Mouse (Mus musculus): ENCODE measurements around the gene Rbpjl.

The Rbpjl gene

DNA sequence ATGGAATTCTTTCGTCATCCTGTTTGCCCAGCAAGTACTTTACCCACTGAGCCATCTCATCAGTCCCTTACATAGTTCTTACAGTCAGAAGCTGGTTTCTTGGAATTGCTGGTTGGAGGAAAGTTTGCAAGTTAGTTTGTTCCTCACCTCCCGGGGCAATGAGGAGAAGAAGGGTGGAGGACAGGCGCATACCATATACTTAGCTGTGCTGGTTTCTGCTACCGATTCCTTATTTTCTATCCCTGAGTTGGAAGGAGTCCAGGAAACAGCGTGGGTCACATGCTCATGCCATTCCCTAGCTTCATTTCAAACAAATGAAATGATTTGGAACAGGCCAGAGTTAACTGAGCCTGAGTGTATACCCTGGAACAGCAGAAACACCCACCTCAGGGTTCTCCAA lies 46.0 kb downstream of the Rbpjl start:
- TF ChIP-seq CTCF (conservative IDR thresholded peaks at IDR 0.05; ENCODE audit: low read length) = no peak
- TF ChIP-seq POU5F1 (IDR thresholded peaks at IDR 0.05; ENCODE audit: borderline replicate concordance, low read length) = no peak
- no peak for TF ChIP-seq NANOG (IDR thresholded peaks at IDR 0.05; ENCODE audit: borderline replicate concordance, low read length)
- Histone ChIP-seq H3K4me1 (replicated peaks; ENCODE audit: low read depth, low read length) (peaks cover 52% of the 10 kb centered on the region), H3K36me3 (ENCODE audit: insufficient read depth, low read length) (no peaks in the 10 kb centered on the region), H3K9me3 (ENCODE audit: low read length) (0 out of 2 replicates have a peak, but pooled peaks cover 3% of the 10 kb centered on the region), H3K27me3 (ENCODE audit: insufficient read depth, low read length) (peaks cover 19% of the 10 kb centered on the region; the same call in 1 of the 2 replicates), H3K4me3 (replicated peaks; ENCODE audit: low read length) (no peak overlapping the region)

DNA sequence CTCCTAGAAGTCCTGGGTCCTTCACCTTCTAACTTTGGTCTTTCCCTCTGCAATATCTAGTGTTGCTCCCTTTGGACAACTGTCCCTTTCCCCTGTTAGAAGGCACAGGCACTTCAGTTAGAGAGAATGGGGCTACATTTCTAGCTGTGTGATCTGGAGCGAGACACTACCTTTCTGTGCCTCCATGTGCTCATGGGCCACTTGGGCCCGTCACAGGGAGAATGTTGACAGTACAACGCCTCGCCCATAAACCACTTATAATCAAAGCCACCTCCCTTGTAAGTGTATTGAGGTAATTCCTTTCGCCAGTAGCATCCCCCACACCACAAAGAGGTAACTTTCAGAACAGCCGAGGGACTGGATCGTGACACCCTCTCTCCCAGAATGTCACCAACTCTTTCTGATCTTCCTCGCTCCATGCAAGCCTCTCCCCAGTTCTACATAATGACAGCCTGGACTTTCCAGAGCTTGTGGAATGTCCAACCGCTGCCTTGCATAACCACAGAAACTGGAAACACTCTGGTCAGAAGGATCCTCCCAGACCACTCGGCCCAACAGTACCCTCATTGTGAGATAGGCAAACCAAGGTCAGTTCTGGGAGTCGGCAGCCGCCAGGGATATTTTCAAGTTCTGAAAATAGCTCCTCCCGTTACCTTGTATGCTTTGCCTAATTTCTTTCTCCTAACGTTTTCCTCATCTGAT lies 46.6 kb downstream of the Rbpjl start:
- no peak overlapping the region for H3K4me3 ChIP-seq (replicated peaks; ENCODE audit: low read length)
- peaks cover 52% of the 10 kb centered on the region for H3K4me1 ChIP-seq (replicated peaks; ENCODE audit: low read depth, low read length)
- no peaks in the 10 kb centered on the region for H3K36me3 ChIP-seq (ENCODE audit: insufficient read depth, low read length)
- peaks cover 14% of the 10 kb centered on the region; the same call in 1 of the 2 replicates for H3K27me3 ChIP-seq (ENCODE audit: insufficient read depth, low read length)
- H3K9me3 ChIP-seq (ENCODE audit: low read length) = 0 out of 2 replicates have a peak, but pooled peaks cover 3% of the 10 kb centered on the region
- no peak for TF ChIP-seq CTCF (conservative IDR thresholded peaks at IDR 0.05; ENCODE audit: low read length)

DNA sequence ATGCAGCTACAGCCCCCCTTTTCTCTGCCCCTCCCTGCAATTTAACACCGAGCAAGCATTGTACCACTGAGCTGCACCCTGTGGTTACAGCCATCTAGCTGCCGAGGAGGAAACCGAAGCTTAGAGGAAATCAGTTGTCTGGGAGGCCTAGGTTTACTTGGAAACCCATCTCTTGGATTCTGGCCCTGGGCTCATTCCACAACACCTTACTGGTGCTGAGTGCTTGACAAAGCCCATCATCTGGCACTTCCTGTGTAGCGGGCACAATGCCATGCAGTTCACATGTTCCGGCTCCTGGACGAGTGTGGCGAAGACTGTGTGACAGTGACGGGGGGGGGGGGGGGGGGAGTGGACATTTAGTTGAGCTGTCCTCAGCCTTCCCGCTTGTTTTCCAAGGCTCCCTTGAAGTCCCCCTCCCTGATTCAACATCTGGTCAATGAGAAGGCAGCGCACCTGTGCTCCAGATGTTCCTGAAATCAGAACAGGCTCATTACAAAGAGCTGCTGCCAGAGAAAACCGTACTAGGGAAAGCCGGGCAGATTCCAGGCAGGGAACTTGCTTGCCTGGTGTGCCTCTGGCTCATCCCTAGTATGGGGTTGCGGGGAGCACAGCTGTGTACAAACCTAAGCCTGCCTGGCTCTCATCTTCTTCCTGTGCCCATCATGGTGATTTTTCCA lies 49.2 kb downstream of the Rbpjl start:
- peaks cover 66% of the 10 kb centered on the region for H3K4me1 ChIP-seq (replicated peaks; ENCODE audit: low read depth, low read length)
- H3K27me3 ChIP-seq (ENCODE audit: insufficient read depth, low read length) = peaks cover 13% of the 10 kb centered on the region; the same call in 1 of the 2 replicates
- H3K4me3 ChIP-seq (replicated peaks; ENCODE audit: low read length) = 0 out of 2 replicates have a peak overlapping the region, but pooled peaks have one; percentile 10
- H3K36me3 ChIP-seq (ENCODE audit: insufficient read depth, low read length) = no peaks in the 10 kb centered on the region
- 0 out of 2 replicates have a peak, but pooled peaks cover 3% of the 10 kb centered on the region for H3K9me3 ChIP-seq (ENCODE audit: low read length)
- peak; percentile 3; the same call in 1 of the 2 replicates for TF ChIP-seq NANOG (IDR thresholded peaks at IDR 0.05; ENCODE audit: borderline replicate concordance, low read length)
- TF ChIP-seq POU5F1 (IDR thresholded peaks at IDR 0.05; ENCODE audit: borderline replicate concordance, low read length) = no peak
- TF ChIP-seq CTCF (conservative IDR thresholded peaks at IDR 0.05; ENCODE audit: low read length) = no peak

DNA sequence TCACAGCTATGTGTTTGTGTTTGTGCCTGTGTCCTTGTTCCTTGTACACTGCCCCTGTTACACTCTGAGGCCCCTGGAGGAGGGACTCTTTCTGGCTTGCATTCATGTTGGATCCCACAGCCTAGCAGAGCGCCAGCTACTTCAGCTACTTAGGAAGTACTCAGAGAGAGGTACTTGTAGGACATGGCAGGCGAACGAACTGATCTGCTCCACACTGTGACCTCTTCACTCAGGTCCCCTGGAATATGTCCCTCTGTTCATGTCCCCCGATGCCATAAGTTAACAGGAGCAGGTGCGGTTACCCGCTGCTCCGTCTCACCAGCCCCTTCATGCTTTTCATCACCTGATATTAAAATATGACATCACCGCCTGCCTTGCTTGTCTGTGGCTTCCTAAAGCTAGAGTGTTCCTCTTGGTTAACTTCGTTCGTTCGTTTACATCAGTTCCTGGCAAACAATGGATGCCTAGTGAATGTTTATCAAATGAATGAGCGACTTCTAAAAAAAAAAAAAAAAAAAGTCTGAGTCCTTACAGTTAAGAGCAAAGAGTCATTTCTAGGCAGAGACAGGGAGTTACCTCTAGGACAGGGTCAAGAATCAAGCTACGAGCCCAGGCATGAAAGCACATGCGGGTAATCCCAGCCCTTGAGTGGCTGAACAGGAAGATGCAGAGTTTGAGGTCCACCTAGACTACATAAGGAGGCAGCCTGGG lies 50.3 kb downstream of the Rbpjl start:
- peaks cover 74% of the 10 kb centered on the region for H3K4me1 ChIP-seq (replicated peaks; ENCODE audit: low read depth, low read length)
- TF ChIP-seq NANOG (IDR thresholded peaks at IDR 0.05; ENCODE audit: borderline replicate concordance, low read length) = no peak
- TF ChIP-seq CTCF (conservative IDR thresholded peaks at IDR 0.05; ENCODE audit: low read length) = no peak
- no peak for TF ChIP-seq POU5F1 (IDR thresholded peaks at IDR 0.05; ENCODE audit: borderline replicate concordance, low read length)
- H3K36me3 ChIP-seq (ENCODE audit: insufficient read depth, low read length) = no peaks in the 10 kb centered on the region
- no peak overlapping the region for H3K4me3 ChIP-seq (replicated peaks; ENCODE audit: low read length)
- 0 out of 2 replicates have a peak, but pooled peaks cover 3% of the 10 kb centered on the region for H3K9me3 ChIP-seq (ENCODE audit: low read length)
- H3K27me3 ChIP-seq (ENCODE audit: insufficient read depth, low read length) = peaks cover 13% of the 10 kb centered on the region; the same call in 1 of the 2 replicates

DNA sequence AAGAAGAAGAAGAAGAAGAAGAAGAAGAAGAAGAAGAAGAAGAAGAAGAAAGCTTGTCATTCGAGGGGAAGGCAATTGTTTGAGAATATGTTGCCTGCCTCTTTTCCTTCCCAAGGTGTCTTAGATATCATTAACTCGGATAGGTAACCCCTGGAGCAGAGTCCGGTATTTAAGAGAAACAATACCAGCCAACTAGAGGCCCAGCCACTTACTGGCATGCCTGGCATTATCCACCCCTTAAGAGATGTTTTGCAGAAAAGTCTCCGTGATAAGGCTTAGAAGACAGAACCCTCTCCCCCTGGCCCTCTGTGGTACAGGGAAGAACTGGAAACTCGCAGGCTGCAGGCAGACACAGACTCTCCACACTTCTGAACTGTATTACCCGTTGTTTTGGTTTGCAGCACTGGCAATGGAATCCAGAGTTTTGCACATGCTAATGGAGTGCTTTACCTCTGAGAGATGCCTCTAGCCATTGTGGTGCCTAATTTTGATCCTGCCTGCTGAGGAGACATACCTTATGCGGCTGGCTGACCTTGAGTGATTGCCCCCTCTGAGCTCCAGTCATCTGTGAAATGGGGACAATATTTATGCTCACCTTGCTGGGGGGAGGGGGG lies 51.1 kb downstream of the Rbpjl start:
- Histone ChIP-seq H3K27me3 (ENCODE audit: insufficient read depth, low read length) (peaks cover 10% of the 10 kb centered on the region; the same call in 1 of the 2 replicates), H3K9me3 (ENCODE audit: low read length) (0 out of 2 replicates have a peak, but pooled peaks cover 3% of the 10 kb centered on the region), H3K36me3 (ENCODE audit: insufficient read depth, low read length) (no peaks in the 10 kb centered on the region), H3K4me3 (replicated peaks; ENCODE audit: low read length) (no peak overlapping the region), H3K4me1 (replicated peaks; ENCODE audit: low read depth, low read length) (peaks cover 81% of the 10 kb centered on the region)
- TF ChIP-seq POU5F1 (IDR thresholded peaks at IDR 0.05; ENCODE audit: borderline replicate concordance, low read length) = no peak

DNA sequence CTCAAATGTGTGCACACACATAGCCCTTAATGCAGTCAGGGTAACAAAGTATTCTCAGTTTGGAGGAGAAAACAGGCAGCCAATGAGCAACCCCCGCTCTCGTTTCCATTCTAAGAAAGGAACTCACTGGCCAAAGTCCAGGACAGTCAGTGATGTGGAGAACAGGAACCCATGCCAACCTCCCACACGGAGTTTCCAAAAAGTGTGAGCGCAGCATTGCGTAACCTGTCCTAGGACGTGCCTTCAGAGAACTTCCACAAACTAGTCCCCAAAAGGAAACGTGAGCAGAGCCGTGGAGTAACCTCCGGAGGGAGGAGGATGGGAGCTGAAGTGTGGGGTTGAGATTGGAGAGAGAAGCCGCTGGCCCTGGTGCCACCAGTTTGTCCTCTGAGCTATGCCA lies 51.9 kb downstream of the Rbpjl start:
- Histone ChIP-seq H3K36me3 (ENCODE audit: insufficient read depth, low read length) (no peaks in the 10 kb centered on the region), H3K9me3 (ENCODE audit: low read length) (0 out of 2 replicates have a peak, but pooled peaks cover 3% of the 10 kb centered on the region), H3K4me3 (replicated peaks; ENCODE audit: low read length) (no peak overlapping the region), H3K4me1 (replicated peaks; ENCODE audit: low read depth, low read length) (peaks cover 81% of the 10 kb centered on the region), H3K27me3 (ENCODE audit: insufficient read depth, low read length) (0 out of 2 replicates have a peak, but pooled peaks cover 3% of the 10 kb centered on the region)
- no peak for TF ChIP-seq POU5F1 (IDR thresholded peaks at IDR 0.05; ENCODE audit: borderline replicate concordance, low read length)
- TF ChIP-seq CTCF (conservative IDR thresholded peaks at IDR 0.05; ENCODE audit: low read length) = no peak
- TF ChIP-seq NANOG (IDR thresholded peaks at IDR 0.05; ENCODE audit: borderline replicate concordance, low read length) = no peak

DNA sequence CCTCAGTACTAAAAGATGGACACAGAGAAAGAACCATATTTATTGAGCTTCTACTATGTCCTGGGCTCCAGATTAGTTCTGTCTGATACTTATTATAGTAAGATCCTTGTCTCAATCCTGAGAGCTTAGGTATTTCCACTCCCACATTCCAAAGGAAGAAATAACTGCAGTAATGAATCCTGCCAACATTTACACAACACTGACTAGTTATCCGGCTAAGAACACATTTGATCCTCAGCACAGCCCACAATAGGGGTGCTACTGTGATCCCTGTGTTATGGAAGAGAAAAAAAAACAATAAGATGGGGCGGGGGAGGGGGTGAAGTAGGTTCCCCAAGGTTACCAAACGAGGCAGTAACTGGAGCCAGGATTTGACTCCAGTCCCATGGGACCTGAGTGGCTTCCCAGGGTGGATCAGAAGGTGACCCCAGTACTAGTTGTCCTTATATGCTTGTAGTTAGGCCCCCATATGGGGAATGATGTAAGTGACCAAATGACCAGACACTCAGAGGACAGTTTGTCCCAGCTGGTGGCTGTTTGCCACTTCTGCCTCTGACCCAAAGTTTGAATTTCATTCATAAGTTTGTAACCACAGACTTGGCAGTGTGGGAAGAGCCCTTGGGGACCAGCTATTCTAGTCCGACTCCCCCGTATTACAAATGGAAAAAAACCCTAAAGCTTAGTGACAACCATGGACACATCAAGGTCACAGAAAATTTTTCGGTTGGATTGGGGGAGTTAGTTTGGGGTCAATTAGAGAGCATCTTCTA lies 52.7 kb downstream of the Rbpjl start:
- peaks cover 80% of the 10 kb centered on the region for H3K4me1 ChIP-seq (replicated peaks; ENCODE audit: low read depth, low read length)
- TF ChIP-seq CTCF (conservative IDR thresholded peaks at IDR 0.05; ENCODE audit: low read length) = no peak
- peak; percentile 32; the same call in 1 of the 2 replicates for TF ChIP-seq NANOG (IDR thresholded peaks at IDR 0.05; ENCODE audit: borderline replicate concordance, low read length)
- H3K9me3 ChIP-seq (ENCODE audit: low read length) = no peaks in the 10 kb centered on the region
- 0 out of 2 replicates have a peak, but pooled peaks cover 3% of the 10 kb centered on the region for H3K27me3 ChIP-seq (ENCODE audit: insufficient read depth, low read length)
- H3K4me3 ChIP-seq (replicated peaks; ENCODE audit: low read length) = no peak overlapping the region
- no peaks in the 10 kb centered on the region for H3K36me3 ChIP-seq (ENCODE audit: insufficient read depth, low read length)
